Mouse (Mus musculus) splenic B cell, adult 2 months (primary cell): ENCODE results near the gene Lifr.
A peak's percentile ranks its signal among the peaks of the same experiment; 100 is the strongest.

Source experiments
- DNase-seq: peaks from one replicate; pipeline ENCODE4 v3.0.0-alpha.2; 2011; ENCODE audit warnings: low read depth, low spot score
- H3K27me3 ChIP-seq: 2 replicates; pipeline ENCODE4 v1.6.1; 2012; ENCODE audit warnings: mild to moderate bottlenecking, low read length, moderate library complexity, mixed read lengths; ENCODE audit not compliant: control insufficient read depth, poor library complexity, insufficient read depth, severe bottlenecking
- H3K36me3 ChIP-seq: 2 replicates; pipeline ENCODE4 v1.6.1; 2012; ENCODE audit warnings: mild to moderate bottlenecking, low read length, moderate library complexity, mixed read lengths; ENCODE audit not compliant: control insufficient read depth, poor library complexity, insufficient read depth, severe bottlenecking

Gene Lifr

DNA sequence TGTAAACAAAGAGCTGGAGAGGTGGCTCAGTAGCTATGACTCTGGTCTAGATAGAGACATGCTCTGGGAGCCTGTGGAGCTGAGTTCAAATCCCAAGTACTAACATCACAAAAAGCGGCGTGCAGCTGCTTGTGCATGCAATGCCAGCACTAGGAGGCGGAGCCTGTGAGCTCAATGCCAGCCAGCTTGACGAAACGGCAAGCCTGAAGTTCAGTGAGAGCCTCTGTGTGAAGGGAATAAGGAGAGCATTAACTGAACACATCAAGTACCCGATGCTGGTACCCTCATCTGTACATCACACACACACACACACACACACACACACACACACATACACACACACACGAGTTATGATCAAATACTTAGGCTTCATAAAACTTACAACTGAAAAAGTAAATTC, 21.0 kb upstream of the Lifr start:
- no peak for DNase-seq
- Histone ChIP-seq H3K36me3 (no peaks in the 10 kb centered on the region), H3K27me3 (no peaks in the 10 kb centered on the region)

- no peak for DNase-seq
- H3K36me3 ChIP-seq, result no peaks in the 10 kb centered on the region
These were observed 20.1 kb upstream of the Lifr start for GRCm38 (mm10) chr15:7070199-7070794.

DNA sequence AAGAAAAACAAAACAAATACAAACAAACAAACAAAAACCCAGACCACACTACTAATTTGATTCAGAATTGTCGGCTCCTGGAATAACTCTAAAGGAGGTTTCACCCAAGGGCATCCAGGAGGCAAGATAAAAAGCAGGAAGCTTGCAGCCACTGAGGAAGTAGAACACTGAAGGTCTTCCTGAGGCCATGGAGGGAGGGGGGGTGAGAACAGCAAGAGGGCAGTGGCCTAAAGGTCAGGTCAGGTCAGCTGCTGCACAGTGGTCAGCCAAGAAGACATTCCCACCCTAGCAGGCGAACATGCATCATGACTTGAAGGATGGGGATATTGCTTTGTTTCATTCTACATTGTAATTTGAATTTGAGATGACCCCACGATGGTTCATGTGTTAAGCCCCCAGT, 17.1 kb upstream of the Lifr start:
- DNase-seq, result no peak
- no peaks in the 10 kb centered on the region for H3K36me3 ChIP-seq
- no peaks in the 10 kb centered on the region for H3K27me3 ChIP-seq

More at GRCm38 (mm10) chr15:7070199-7070794, 20.1 kb upstream of the Lifr start:
- no peaks in the 10 kb centered on the region for H3K27me3 ChIP-seq

GRCm38 (mm10) chr15:7075185-7075584, 15.2 kb upstream of the Lifr start:
- H3K36me3 ChIP-seq, result no peaks in the 10 kb centered on the region
- DNase-seq, result no peak
- H3K27me3 ChIP-seq, result no peaks in the 10 kb centered on the region

DNA sequence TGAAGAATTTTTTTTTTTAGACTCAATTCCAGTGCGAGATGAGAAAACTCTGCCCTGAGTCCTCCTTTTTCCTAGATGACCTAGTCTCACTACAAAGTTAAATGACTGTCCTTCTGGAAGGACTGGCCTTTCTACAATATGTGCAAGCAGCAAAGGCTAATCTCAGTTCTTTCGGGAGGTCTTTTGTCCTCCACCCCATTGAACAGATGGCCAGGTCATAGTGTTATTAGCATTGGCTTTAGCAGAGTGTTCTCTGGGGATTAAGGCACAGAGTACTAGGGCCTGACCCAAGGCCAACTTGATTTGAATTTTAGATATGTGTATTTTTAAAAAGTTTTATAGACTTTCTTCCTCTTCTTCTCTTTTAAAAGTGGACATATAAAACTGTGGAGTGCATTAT, 12.1 kb upstream of the Lifr start:
- no peak for DNase-seq

DNA sequence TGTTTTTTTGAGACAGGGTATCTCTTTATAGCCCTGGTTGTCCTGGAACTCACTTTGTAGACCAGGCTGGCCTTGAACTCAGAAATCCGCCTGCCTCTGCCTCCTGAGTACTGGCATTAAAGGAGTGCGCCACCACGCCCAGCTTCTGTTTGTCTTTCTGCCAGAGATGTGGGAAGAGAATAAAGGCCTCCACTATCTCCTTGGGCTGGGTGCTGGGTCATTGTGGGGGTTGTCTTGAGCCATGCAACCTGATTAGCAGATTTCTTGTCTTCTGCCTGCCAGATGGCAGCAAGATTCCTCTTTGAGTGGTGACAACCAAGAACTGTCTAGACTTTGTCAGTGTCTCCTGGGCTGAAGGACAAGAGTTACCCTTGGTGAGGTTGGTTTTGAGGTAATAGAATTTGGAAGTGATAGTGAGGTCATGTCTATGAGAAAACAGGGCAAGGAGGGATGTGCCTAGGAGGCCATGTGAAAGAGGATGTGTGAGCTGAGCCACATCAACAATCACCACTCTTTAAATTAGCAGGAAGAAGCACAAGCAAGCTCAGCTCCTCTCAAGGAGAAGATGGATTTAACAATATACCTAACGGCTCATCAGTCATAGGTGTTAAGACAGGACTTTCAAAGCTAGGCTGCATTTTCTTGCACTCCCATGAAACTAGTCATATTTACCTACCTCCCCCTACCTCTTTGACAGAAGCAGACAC, 10.6 kb upstream of the Lifr start:
- H3K36me3 ChIP-seq, result no peaks in the 10 kb centered on the region

More for the DNA sequence above, 12.1 kb upstream of the Lifr start:
- Histone ChIP-seq H3K36me3 (no peaks in the 10 kb centered on the region), H3K27me3 (no peaks in the 10 kb centered on the region)

GRCm38 (mm10) chr15:7080916-7081626, 9.3 kb upstream of the Lifr start:
- no peak for DNase-seq
- no peaks in the 10 kb centered on the region for H3K36me3 ChIP-seq
- H3K27me3 ChIP-seq, result no peaks in the 10 kb centered on the region

More for the DNA sequence above, 10.6 kb upstream of the Lifr start:
- no peak for DNase-seq
- H3K27me3 ChIP-seq, result no peaks in the 10 kb centered on the region

- no peak for DNase-seq
- H3K27me3 ChIP-seq, result no peaks in the 10 kb centered on the region
- H3K36me3 ChIP-seq, result no peaks in the 10 kb centered on the region
These were observed 8.6 kb upstream of the Lifr start for GRCm38 (mm10) chr15:7081795-7082194.

GRCm38 (mm10) chr15:7082901-7083300, 7.5 kb upstream of the Lifr start:
- H3K36me3 ChIP-seq, result no peaks in the 10 kb centered on the region

DNA sequence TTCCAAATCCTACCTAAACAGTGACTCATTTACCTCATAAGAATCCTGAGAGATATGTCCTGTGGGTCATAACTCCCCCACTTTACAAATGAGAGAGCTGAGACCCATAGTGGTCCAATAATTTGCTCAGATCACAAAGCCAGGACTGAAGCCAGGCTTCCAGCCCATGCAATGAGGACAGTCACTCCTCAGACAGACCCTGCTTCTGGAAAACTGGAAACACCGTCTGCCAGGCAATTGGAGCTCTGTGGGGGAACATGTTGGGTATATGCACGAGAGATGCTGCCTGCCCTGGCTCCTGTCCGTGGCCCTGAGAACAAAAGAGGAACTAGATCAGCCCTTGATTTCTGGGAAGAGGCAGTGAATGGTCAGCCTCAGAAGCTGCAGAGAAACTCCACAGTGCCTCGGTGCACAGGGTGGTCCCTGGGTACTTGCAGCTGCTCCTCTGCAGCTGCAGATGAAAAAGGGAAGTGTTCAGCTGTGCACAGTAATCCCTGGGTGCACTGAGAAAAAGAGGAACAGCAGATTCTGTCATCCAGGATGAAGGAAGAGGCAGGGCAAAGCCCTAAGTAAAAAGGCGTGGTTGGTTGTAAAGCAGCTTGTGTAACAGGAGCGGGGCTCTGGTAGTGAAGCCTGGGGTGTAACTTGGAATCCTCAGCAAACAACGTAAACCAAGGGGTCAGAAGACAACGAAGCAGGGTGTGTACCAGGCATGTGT, 5.5 kb upstream of the Lifr start:
- peak; percentile 76 for DNase-seq
- no peaks in the 10 kb centered on the region for H3K27me3 ChIP-seq
- no peaks in the 10 kb centered on the region for H3K36me3 ChIP-seq

More at GRCm38 (mm10) chr15:7082901-7083300, 7.5 kb upstream of the Lifr start:
- DNase-seq, result no peak
- no peaks in the 10 kb centered on the region for H3K27me3 ChIP-seq

DNA sequence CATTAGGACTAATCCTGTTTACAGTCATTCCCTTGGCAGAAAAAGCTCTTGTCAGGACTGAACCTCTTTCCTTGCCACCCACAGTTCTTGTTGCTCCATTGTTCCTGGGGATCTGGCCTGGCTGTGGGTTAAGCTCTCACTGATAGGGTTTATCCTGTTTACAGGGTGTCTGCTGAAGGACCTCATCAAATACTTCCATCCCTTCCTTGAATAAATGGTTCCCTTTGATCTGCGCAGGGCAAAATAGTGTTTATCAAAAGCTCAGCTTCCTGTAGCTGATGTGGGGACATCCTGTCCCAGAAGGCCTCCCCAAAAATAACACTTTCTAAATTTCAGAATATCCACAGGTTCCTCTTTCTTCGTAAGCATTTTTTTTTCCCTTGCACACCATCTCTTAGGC, 1.7 kb upstream of the Lifr start:
- no peaks in the 10 kb centered on the region for H3K27me3 ChIP-seq
- no peaks in the 10 kb centered on the region for H3K36me3 ChIP-seq
- DNase-seq, result no peak

DNA sequence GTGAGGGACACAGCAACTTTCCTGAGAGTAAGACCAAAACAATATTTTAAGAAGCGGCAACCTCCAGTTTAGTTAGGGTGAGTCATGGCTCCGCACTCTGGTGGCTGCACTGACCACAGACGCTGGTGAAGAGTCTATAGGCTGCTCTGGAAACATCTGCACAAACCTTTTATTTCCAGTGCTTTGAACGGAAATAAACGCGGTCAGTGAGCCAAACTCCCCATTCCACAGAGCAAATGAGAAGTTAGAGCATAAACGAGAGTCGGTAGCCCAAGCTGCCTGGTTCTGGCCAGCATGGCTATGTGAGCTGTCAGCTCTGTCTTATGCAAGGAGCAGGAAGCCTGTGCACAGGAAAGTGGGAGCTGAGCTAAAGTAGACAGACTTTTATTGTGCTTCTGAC, 1.9 kb downstream of the Lifr start:
- no peaks in the 10 kb centered on the region for H3K27me3 ChIP-seq
- no peaks in the 10 kb centered on the region for H3K36me3 ChIP-seq
- peak; percentile 40 for DNase-seq

DNA sequence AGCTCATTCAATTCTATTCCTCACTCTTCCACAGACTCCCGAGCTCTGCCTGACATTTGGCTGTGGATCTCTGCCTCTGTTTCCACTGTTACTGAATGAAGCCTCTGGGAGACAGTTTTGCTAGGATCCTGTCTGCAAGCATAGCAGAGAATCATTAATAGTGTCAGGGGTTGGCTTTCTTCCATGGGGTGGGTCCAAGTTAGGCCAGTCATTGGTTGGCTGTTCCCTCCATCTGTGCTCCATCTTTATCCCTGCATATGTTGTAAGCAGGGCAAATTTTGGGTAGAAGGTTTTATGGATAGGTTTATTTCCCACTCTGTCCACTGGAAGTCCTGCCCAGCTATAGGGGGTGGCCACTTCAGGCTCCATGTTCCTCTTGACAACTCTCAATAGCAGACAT, 9.0 kb downstream of the Lifr start:
- DNase-seq, result no peak
- Histone ChIP-seq H3K36me3 (no peaks in the 10 kb centered on the region), H3K27me3 (no peaks in the 10 kb centered on the region)

DNA sequence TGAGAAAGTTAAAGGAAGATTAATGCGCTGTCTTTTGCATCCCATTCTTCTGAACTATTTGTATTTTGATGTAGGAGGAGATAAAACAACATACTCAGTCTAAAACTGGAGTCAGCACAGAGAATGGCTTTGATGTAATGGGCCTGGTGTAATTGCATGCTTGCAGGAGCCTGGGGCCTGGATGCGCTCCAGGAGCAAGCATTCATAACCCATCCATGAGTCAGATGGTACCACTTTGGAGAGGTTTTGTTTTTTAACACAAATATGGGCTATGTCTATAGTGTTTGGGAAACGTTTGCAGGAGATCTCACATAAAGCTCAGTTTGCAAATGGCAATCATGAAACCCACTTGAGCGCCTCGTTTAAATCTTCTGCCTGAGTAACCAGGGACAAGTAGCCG, 9.8 kb downstream of the Lifr start:
- H3K27me3 ChIP-seq, result no peaks in the 10 kb centered on the region
- H3K36me3 ChIP-seq, result no peaks in the 10 kb centered on the region
- no peak for DNase-seq

GRCm38 (mm10) chr15:7103051-7103450, 12.6 kb downstream of the Lifr start:
- no peak for DNase-seq
- Histone ChIP-seq H3K27me3 (no peaks in the 10 kb centered on the region), H3K36me3 (no peaks in the 10 kb centered on the region)
